ENCODE assay signal across 15 mouse cellular contexts in genomic region chr5:27220116-27220515, GRCm38 (mm10).
"Had no signal": no experiment of that assay in that cellular context is flagged by ENCODE, and none has a peak within 500 bp of the region (broad histone marks: within the 10 kb centered on the region; RNA-seq: fewer than 3 reads in every experiment).

No protein-coding gene starts in this region.

- H3K27me3 ChIP-seq: limb, embryonic 12.5 days; midbrain, embryonic 13.5 days; neural tube, embryonic 15.5 days had no signal

- H3K4me1 ChIP-seq: limb, embryonic 12.5 days; midbrain, embryonic 13.5 days; neural tube, embryonic 15.5 days had no signal

- H3K36me3 ChIP-seq: limb, embryonic 12.5 days; midbrain, embryonic 13.5 days; neural tube, embryonic 15.5 days had no signal

- H3K9ac ChIP-seq: limb, embryonic 12.5 days; liver, embryonic 14.5 days; midbrain, embryonic 13.5 days; neural tube, embryonic 15.5 days had no signal

- H3K4me3 ChIP-seq: left cerebral cortex, adult 2 months; limb, embryonic 12.5 days; midbrain, embryonic 13.5 days; myocyte; neural tube, embryonic 15.5 days had no signal

- H3K4me2 ChIP-seq: limb, embryonic 12.5 days; midbrain, embryonic 13.5 days; neural tube, embryonic 15.5 days had no signal

- H3K27ac ChIP-seq: left cerebral cortex, adult 2 months; limb, embryonic 12.5 days; liver, embryonic 14.5 days; midbrain, embryonic 13.5 days; neural tube, embryonic 15.5 days had no signal

- H3K9me3 ChIP-seq: limb, embryonic 12.5 days; midbrain, embryonic 13.5 days; neural tube, embryonic 15.5 days had no signal

- ATAC-seq: lung, postnatal 0 days; midbrain, embryonic 13.5 days had no signal

- DNase-seq: kidney, adult 8-10 months; kidney, postnatal 25 days; lung, adult 18-20 months; lung, postnatal 4 days; right cerebral cortex, postnatal 4 days; spleen, adult 18-20 months; thymus, adult 18-20 months; thymus, postnatal 14 days had no signal
